Comparison of ENCODE assay signal across 33 mouse cellular contexts in genomic region chr2:131276722-131277121, GRCm38 (mm10).
"Had no signal": no experiment of that assay in that cellular context is flagged by ENCODE, and none has a peak within 500 bp of the region (broad histone marks: within the 10 kb centered on the region; RNA-seq: fewer than 3 reads in every experiment).

No protein-coding gene starts in this region.

- ATAC-seq: hindbrain, embryonic 16.5 days; hindbrain, postnatal 0 days; inflammation-experienced regulatory T-cells, adult 6 months; intestine, embryonic 15.5 days; intestine, embryonic 16.5 days; intestine, postnatal 0 days had no signal

- H3K4me3 ChIP-seq: heart, adult 2 months; heart, embryonic 10.5 days; heart, embryonic 12.5 days; heart, embryonic 13.5 days; heart, embryonic 15.5 days; hindbrain, embryonic 10.5 days; hindbrain, embryonic 12.5 days; hindbrain, embryonic 13.5 days; hindbrain, embryonic 15.5 days; intestine, embryonic 15.5 days; kidney, embryonic 15.5 days; layer of hippocampus, adult 2 months had no signal

- H3K27ac ChIP-seq: heart, adult 2 months; heart, embryonic 10.5 days; heart, embryonic 13.5 days; heart, embryonic 15.5 days; hindbrain, embryonic 10.5 days; hindbrain, embryonic 12.5 days; hindbrain, embryonic 13.5 days; hindbrain, embryonic 14.5 days; hindbrain, embryonic 15.5 days; hindbrain, postnatal 0 days; intestine, embryonic 15.5 days; kidney, embryonic 15.5 days; kidney, postnatal 0 days had no signal

- H3K4me2 ChIP-seq: heart, embryonic 11.5 days; heart, embryonic 12.5 days; heart, embryonic 13.5 days; heart, embryonic 15.5 days; hindbrain, embryonic 12.5 days; hindbrain, embryonic 13.5 days; hindbrain, embryonic 14.5 days; hindbrain, embryonic 15.5 days; intestine, embryonic 15.5 days; kidney, embryonic 15.5 days had no signal

- H3K4me1 ChIP-seq: heart, embryonic 10.5 days; heart, embryonic 12.5 days; heart, embryonic 13.5 days; heart, embryonic 15.5 days; hindbrain, embryonic 10.5 days; hindbrain, embryonic 12.5 days; hindbrain, embryonic 13.5 days; hindbrain, embryonic 15.5 days; intestine, embryonic 15.5 days; kidney, embryonic 15.5 days had no signal

- DNase-seq: heart, adult 2 months; heart, postnatal 10 days; heart, postnatal 14 days; heart, postnatal 36 days; heart, postnatal 4 days; kidney, adult 18-20 months; kidney, adult 2 months; kidney, adult 8-10 months; kidney, adult 9 months; kidney, postnatal 10 days; kidney, postnatal 14 days; kidney, postnatal 4 days; layer of hippocampus, adult 9-11 months; layer of hippocampus, postnatal 36 days had no signal

- H3K9ac ChIP-seq: heart, embryonic 12.5 days; heart, embryonic 13.5 days; heart, embryonic 15.5 days; hindbrain, embryonic 12.5 days; hindbrain, embryonic 13.5 days; hindbrain, embryonic 14.5 days; hindbrain, embryonic 15.5 days; intestine, embryonic 15.5 days; kidney, embryonic 15.5 days had no signal

- H3K9me3 ChIP-seq: heart, embryonic 10.5 days; heart, embryonic 12.5 days; heart, embryonic 13.5 days; heart, embryonic 15.5 days; hindbrain, embryonic 10.5 days; hindbrain, embryonic 12.5 days; hindbrain, embryonic 13.5 days; hindbrain, embryonic 15.5 days; intestine, embryonic 15.5 days; kidney, embryonic 15.5 days had no signal

- H3K27me3 ChIP-seq: heart, embryonic 12.5 days; heart, embryonic 13.5 days; heart, embryonic 15.5 days; hindbrain, embryonic 12.5 days; hindbrain, embryonic 13.5 days; hindbrain, embryonic 15.5 days; intestine, embryonic 15.5 days; kidney, embryonic 15.5 days had no signal
